Mouse (Mus musculus) erythroblast, embryonic 14.5 days (primary cell): Measurements from ENCODE around the gene Gm49510.

Experiments used
- GATA1 ChIP-seq: IDR thresholded peaks from 2 replicates; pipeline ENCODE4 v1.6.1; 2012; ENCODE audit warnings: low read length, inconsistent platforms, mixed read lengths
- TAL1 ChIP-seq: IDR thresholded peaks from 3 replicates; pipeline ENCODE4 v1.6.1; 2012; ENCODE audit warnings: low read length, inconsistent platforms, mixed read lengths

DNA sequence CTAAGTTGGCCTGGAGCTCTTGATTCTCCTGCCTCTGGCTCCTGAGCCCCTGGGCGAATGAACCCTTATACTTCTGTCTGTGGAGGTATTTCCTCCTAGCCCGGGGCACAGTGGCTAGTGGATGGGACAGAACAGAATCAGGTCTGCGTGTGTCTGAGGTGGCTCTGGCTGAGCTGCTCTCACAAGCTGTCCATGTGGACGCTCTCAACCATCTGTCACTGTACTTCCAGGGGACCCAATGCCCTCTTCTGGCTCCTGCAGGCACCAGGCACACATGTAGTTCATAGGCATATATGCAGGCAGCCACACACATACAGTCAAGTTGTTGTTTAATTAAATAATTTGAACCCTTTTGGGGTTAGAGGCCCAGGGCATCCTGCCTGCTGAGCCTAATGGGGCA is 40.2 kb upstream of the Gm49510 start:
- TF ChIP-seq GATA1 (no peak), TAL1 (no peak)
